Mouse (Mus musculus): Measurements from ENCODE around the gene Tmem203. TPM values are rescaled to one million over a fixed set of nuclear protein-coding genes. Genes with fewer than 3 reads are reported as not detected.

Gene Tmem203
- polyA plus RNA-seq, 1 experiment, result 48.9 TPM

GRCm38 (mm10) chr2:25285551-25285950 lies 30.3 kb downstream of the Tmem203 start:
- no peaks in the 10 kb centered on the region; the same call in 1 of the 2 replicates for H3K36me3 ChIP-seq (ENCODE audit: control insufficient read depth, insufficient read depth, low read length)
- TF ChIP-seq POLR2A (IDR thresholded peaks at IDR 0.05; ENCODE audit: low read depth, low read length), result no peak
- no peak for TF ChIP-seq CTCF (conservative IDR thresholded peaks at IDR 0.05; ENCODE audit: insufficient read depth, insufficient read length, low read depth, low read length)
- DNase-seq, result peak; percentile 27
- H3K27ac ChIP-seq (ENCODE audit: insufficient read depth, low read depth, low read length), result no peak overlapping the region
- no peak overlapping the region for H3K4me3 ChIP-seq (ENCODE audit: insufficient read depth, low read depth, low read length)
- H3K4me1 ChIP-seq (ENCODE audit: control insufficient read depth, insufficient read depth, low read length), result peaks cover 8% of the 10 kb centered on the region
- no peaks in the 10 kb centered on the region for H3K27me3 ChIP-seq (replicated peaks; ENCODE audit: control insufficient read depth, insufficient read depth, low read length)
- 76% methylated on average over 2 of the region's 2 CpGs for WGBS

GRCm38 (mm10) chr2:25286314-25286713 lies 31.1 kb downstream of the Tmem203 start:
- no peak overlapping the region for H3K4me3 ChIP-seq (ENCODE audit: insufficient read depth, low read depth, low read length)
- no peaks in the 10 kb centered on the region for H3K27me3 ChIP-seq (replicated peaks; ENCODE audit: control insufficient read depth, insufficient read depth, low read length)
- no peaks in the 10 kb centered on the region; the same call in 1 of the 2 replicates for H3K36me3 ChIP-seq (ENCODE audit: control insufficient read depth, insufficient read depth, low read length)
- H3K4me1 ChIP-seq (ENCODE audit: control insufficient read depth, insufficient read depth, low read length), result peaks cover 8% of the 10 kb centered on the region
- 74% methylated on average over 1 of the region's 1 CpGs for WGBS
- peak overlapping the region; percentile 69 for H3K27ac ChIP-seq (ENCODE audit: insufficient read depth, low read depth, low read length)
- DNase-seq, result no peak
- TF ChIP-seq CTCF (conservative IDR thresholded peaks at IDR 0.05; ENCODE audit: insufficient read depth, insufficient read length, low read depth, low read length) (no peak), POLR2A (IDR thresholded peaks at IDR 0.05; ENCODE audit: low read depth, low read length) (no peak)

GRCm38 (mm10) chr2:25286837-25287636 lies 31.8 kb downstream of the Tmem203 start:
- Histone ChIP-seq H3K27me3 (replicated peaks; ENCODE audit: control insufficient read depth, insufficient read depth, low read length) (no peaks in the 10 kb centered on the region; the same call in 1 of the 2 replicates), H3K36me3 (ENCODE audit: control insufficient read depth, insufficient read depth, low read length) (no peaks in the 10 kb centered on the region; the same call in 1 of the 2 replicates), H3K27ac (ENCODE audit: insufficient read depth, low read depth, low read length) (peak overlapping the region; percentile 69), H3K4me1 (ENCODE audit: control insufficient read depth, insufficient read depth, low read length) (peaks cover 8% of the 10 kb centered on the region), H3K4me3 (ENCODE audit: insufficient read depth, low read depth, low read length) (no peak overlapping the region)
- DNase-seq, result peak; percentile 60
- TF ChIP-seq POLR2A (IDR thresholded peaks at IDR 0.05; ENCODE audit: low read depth, low read length) (no peak), CTCF (conservative IDR thresholded peaks at IDR 0.05; ENCODE audit: insufficient read depth, insufficient read length, low read depth, low read length) (no peak)
- WGBS, result 27% methylated on average over 7 of the region's 7 CpGs

- H3K4me1 ChIP-seq (ENCODE audit: control insufficient read depth, insufficient read depth, low read length), result peaks cover 8% of the 10 kb centered on the region
- H3K4me3 ChIP-seq (ENCODE audit: insufficient read depth, low read depth, low read length), result no peak within 1 kb of the TSS
- H3K27me3 ChIP-seq (replicated peaks; ENCODE audit: control insufficient read depth, insufficient read depth, low read length), result no peaks in the 10 kb centered on the region; the same call in 1 of the 2 replicates
- no peak for DNase-seq
- H3K36me3 ChIP-seq (ENCODE audit: control insufficient read depth, insufficient read depth, low read length), result no peaks in the 10 kb centered on the region; the same call in 1 of the 2 replicates
- TF ChIP-seq CTCF (conservative IDR thresholded peaks at IDR 0.05; ENCODE audit: insufficient read depth, insufficient read length, low read depth, low read length) (no peak), POLR2A (IDR thresholded peaks at IDR 0.05; ENCODE audit: low read depth, low read length) (no peak)
- 88% methylated on average over 6 of the region's 6 CpGs for WGBS
- peak within 1 kb of the TSS; percentile 63 for H3K27ac ChIP-seq (ENCODE audit: insufficient read depth, low read depth, low read length)
Measured at GRCm38 (mm10) chr2:25287927-25288649, 32.8 kb downstream of the Tmem203 start, which contains the start of gene Tmem210. TSS of gene Tmem210 (plus strand) at chr2:25288145.

GRCm38 (mm10) chr2:25288734-25289345 lies 33.6 kb downstream of the Tmem203 start:
- H3K36me3 ChIP-seq (ENCODE audit: control insufficient read depth, insufficient read depth, low read length), result no peaks in the 10 kb centered on the region
- 91% methylated on average over 7 of the region's 7 CpGs for WGBS
- no peak overlapping the region for H3K27ac ChIP-seq (ENCODE audit: insufficient read depth, low read depth, low read length)
- H3K4me1 ChIP-seq (ENCODE audit: control insufficient read depth, insufficient read depth, low read length), result peaks cover 8% of the 10 kb centered on the region
- H3K27me3 ChIP-seq (replicated peaks; ENCODE audit: control insufficient read depth, insufficient read depth, low read length), result no peaks in the 10 kb centered on the region; the same call in 1 of the 2 replicates
- H3K4me3 ChIP-seq (ENCODE audit: insufficient read depth, low read depth, low read length), result no peak overlapping the region
- DNase-seq, result no peak
- TF ChIP-seq POLR2A (IDR thresholded peaks at IDR 0.05; ENCODE audit: low read depth, low read length) (no peak), CTCF (conservative IDR thresholded peaks at IDR 0.05; ENCODE audit: insufficient read depth, insufficient read length, low read depth, low read length) (no peak)

GRCm38 (mm10) chr2:25289651-25290050 lies 34.4 kb downstream of the Tmem203 start, which contains the start of gene Lrrc26:
TSS of gene Lrrc26 (plus strand) at chr2:25289915.
- no peaks in the 10 kb centered on the region; the same call in 1 of the 2 replicates for H3K27me3 ChIP-seq (replicated peaks; ENCODE audit: control insufficient read depth, insufficient read depth, low read length)
- peak; percentile 91 for DNase-seq
- peak within 1 kb of the TSS; percentile 5; the same call in 1 of the 2 replicates for H3K4me3 ChIP-seq (ENCODE audit: insufficient read depth, low read depth, low read length)
- no peaks in the 10 kb centered on the region for H3K36me3 ChIP-seq (ENCODE audit: control insufficient read depth, insufficient read depth, low read length)
- TF ChIP-seq CTCF (conservative IDR thresholded peaks at IDR 0.05; ENCODE audit: insufficient read depth, insufficient read length, low read depth, low read length) (no peak), POLR2A (IDR thresholded peaks at IDR 0.05; ENCODE audit: low read depth, low read length) (no peak)
- WGBS, result 5% methylated on average over 11 of the region's 11 CpGs
- peaks cover 8% of the 10 kb centered on the region for H3K4me1 ChIP-seq (ENCODE audit: control insufficient read depth, insufficient read depth, low read length)
- H3K27ac ChIP-seq (ENCODE audit: insufficient read depth, low read depth, low read length), result no peak within 1 kb of the TSS

Measured in kidney, adult 2 months (tissue).